Mouse (Mus musculus) monocyte, adult 5-6 weeks (primary cell): ENCODE data around the gene Chrna1. TPM values are rescaled to one million over a fixed set of nuclear protein-coding genes. Genes with fewer than 3 reads are reported as not detected.

ENCODE experiments used
- ATAC-seq: fragments of 153-309, 156-312 bp; replicated peaks from 2 replicates; pipeline ENCODE4 v1.8.0; 2017; ENCODE audit warnings: mild to moderate bottlenecking; ENCODE audit not compliant: low TSS enrichment, insufficient number of reproducible peaks, severe bottlenecking, poor library complexity, low FRiP score
- total RNA-seq: library from RNA; stranded (forward); fragments of 200-1000, 200-491, 200-594 nt; gene quantifications from 3 replicates; pipeline ENCODE4 v1.2.3, GENCODE M21; 2017

Chrna1 gene
- total RNA-seq, 1 experiment from 2014 or later, result not detected

DNA sequence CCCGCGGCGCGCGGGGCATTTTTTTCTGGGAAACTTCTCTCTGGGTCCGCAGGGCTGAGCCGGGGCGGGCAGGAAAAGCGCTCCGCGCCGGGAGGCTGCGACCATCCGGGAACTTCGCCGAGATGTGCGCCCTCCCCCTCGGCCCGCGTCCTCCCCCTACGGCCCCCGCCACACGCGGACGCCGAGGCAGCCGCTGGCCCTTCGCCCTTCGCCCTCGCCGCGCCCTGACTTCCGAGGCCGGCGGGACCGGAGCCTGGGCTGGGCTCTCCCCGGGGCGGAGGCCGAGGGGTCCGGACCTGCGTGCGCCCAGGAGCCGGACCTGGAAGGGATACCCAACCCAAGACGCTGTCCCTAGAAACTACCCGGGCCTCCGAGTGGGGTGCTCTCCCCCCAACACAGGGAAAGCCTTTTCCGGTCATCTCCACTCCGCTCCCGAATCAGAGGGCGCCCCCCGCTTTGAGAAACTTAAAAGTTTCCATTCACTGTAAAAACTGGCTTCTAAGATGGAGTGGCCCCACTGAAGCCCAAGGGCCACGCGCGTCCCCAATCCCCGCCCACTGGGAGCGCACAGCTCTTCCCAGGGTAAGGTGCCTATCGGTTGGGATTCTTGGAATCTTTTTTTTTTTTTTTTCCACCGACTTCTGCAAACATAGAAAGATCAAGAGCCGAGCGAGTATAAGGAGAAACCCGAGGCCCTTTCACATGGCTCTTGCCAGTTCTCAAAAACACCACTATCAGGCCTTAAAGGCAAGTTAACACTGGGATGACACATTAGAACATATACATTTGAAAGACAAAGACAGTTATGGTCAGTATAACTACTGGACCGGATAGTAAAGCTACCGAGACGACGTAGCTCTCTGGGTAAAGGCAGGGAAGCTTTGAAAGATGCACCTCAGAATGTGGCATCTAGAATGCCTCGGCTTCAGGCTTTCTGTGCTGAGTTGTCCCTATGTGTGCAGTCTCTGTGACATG lies 50.5 kb downstream of the Chrna1 start, which contains the start of gene Wipf1:
Gene Wipf1, minus strand, starts transcription at position 379 of the 975 bp plus-strand sequence.
- no peak for ATAC-seq

DNA sequence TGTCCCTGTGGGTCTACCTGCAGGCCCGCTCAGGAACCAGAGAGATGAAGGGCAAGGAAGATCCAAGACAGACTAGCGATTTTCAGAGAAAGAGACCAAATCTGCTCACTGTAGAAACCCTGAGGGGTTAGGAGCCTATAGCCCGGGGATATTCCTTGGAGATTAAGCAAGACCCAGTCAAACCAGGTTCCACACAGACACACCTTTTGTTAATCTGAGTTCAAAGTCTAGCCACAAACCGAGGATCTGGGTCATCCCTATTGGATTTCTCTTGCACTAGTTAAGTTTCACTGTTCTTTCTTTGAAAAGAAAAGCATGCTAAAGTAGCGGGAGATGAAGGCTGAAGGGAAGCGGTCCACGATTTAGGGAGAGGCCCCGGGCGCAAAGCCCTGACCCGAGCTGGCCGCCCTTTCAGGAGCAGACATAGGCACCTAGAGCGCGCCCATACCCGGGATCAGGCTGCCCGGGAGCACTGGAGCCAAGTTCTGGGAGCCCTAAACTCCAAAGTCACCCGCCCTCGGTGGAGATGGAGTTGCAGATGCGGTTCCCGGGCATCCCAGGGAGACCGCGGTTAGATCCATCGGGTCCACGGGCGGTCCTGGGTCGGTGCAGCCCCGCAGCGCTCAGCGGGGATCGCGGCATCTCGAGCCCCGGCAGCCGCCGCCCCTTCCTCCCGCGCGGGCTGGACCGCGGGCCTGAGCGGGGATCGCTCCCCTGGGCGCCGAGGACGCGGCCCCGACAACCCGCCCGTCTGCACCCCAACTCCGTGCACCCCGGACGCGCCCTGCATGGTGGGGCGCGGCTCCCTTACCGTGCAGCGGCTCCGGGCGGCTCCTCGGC lies 51.4 kb downstream of the Chrna1 start:
- no peak for ATAC-seq

DNA sequence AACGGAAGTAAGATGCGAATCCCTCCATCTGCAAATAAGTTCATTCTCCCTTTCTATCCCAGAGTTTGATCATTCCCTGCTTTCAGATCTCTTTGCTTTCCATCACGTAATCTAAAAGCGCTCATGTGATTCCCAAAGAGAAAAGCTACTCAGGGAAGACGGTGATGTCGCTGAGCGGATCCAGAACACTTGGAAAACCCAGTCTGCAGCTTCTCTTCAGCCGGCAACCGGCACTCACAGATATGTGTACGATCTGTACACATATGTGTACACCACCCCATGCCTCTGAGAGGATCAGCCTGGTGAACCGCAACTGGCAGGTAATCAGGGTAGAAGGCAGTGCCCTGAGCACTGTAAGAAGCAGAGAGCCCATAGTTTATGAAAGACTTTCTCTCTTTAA lies 52.2 kb downstream of the Chrna1 start:
- ATAC-seq, result no peak

- peak; percentile 77 for ATAC-seq
Measured at GRCm38 (mm10) chr2:73526691-73527090, 53.4 kb downstream of the Chrna1 start.

DNA sequence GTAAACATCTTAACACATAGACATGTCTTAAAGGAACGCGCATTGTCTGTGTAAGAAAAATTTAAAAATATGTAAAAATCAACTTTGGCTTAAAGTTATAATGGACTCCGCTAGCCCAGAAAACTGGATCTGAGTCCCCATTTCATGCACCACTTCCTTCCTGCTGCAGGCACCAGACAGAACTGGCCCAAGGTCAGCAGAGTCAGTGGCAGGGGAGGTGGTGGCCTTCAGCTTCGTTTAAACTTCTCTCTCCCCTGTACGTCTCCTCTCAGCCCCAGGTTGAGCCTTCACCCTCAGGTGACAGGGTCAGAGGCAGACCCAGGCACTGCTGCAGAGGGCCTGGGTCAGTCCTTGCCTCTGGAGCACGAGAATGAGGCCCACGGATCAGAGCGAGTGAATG lies 57.2 kb downstream of the Chrna1 start:
- no peak for ATAC-seq

DNA sequence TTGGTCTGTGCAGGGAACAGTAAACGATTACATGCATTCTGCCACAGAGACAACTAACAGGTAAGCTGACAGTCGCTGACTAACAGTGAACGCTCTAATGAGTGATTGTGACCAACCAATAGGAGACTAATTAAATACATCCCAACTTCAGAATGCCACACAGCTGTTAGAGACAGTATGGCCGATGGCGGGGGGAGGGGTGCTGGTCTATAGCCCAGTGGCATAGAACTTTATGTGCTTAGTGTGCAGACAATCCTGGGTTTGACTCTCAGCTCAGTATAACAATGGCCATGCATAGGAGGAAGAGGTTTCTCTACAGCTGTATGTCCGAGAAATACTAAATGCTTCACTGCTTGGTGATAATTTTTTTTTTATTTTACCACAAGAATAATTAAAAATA lies 57.8 kb downstream of the Chrna1 start:
- no peak for ATAC-seq

- ATAC-seq, result no peak
Measured at GRCm38 (mm10) chr2:73521737-73522136, 58.4 kb downstream of the Chrna1 start.

DNA sequence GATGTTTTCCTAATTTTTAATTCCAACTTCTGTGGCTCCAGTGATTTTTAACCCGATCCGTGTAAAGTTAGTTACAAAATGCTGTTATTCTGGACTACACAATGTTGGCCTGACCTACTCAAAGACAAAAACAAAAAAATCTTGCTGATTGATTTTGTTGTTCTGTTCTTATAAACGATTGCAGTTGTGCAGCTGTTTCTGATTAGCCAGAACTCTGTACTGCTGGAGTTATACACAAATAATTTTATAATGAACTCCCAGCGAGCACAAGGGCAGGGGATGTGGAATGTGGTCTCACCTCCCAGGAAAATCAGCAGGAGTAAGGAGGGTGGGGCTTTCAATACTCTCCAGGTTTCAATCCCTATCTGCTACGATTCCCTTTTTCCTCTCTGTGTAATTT lies 61.2 kb downstream of the Chrna1 start:
- ATAC-seq, result no peak

DNA sequence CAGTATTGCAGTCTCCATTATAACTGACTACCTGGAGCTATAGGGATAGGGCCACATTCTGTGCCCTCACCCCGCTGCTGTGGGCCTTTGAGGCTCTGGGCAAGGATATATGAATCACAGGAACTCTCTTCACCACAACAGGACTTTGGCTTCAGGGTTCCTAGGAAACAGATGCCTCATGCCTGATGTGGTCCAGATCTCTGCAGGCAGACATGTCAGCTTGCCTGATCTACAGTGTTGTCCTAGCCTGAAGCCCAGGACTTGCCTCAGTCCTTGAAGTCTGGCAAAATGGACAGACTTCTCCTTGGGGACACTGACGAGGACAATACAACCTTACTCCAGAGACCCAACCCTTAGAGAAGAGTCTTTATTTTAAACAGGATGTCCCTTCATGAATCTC lies 61.8 kb downstream of the Chrna1 start:
- ATAC-seq, result no peak

DNA sequence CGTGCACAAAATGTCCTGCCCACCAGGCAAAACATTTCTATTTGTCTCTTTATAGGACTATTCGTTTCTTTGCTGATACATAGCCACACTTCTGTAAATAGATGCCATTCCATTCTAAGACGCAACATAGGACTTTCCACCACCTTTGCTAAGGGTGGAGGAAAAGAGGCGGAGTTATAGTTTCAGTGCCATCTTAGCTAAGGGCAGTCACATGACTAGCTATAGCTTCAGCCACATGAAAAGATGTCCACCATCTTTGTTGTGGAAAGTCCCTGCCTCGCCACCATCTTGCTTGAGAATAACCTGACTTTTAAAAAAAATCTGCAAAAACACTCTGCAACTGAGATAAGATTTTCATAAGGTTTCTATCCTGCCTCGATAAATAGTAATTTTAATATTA lies 66.0 kb downstream of the Chrna1 start:
- no peak for ATAC-seq

Other genes starting within 250 kb of the Chrna1 start
- gene Gpr155, start 193.8 kb downstream of the Chrna1 start, total RNA-seq, result 13.7 to 14.4 TPM (median 13.8 TPM) in 3 replicates
- gene Wipf1, start 50.6 kb downstream of the Chrna1 start, total RNA-seq, result 52.9 to 98.6 TPM (median 54.2 TPM) in 3 replicates
- gene Chn1, start 195.0 kb upstream of the Chrna1 start, total RNA-seq, result 0.11 TPM in 1 of 3 replicates, not detected in the others